Mouse (Mus musculus): ENCODE measurements around the gene Dlat. TPM values are rescaled to one million over a fixed set of nuclear protein-coding genes. Genes with fewer than 3 reads are reported as not detected.

Gene Dlat
- polyA plus RNA-seq (2015; fragmentation: Nextera tagmentation; extraction: Ambion mirVana), result 35.3 and 41.7 TPM in 2 replicates

DNA sequence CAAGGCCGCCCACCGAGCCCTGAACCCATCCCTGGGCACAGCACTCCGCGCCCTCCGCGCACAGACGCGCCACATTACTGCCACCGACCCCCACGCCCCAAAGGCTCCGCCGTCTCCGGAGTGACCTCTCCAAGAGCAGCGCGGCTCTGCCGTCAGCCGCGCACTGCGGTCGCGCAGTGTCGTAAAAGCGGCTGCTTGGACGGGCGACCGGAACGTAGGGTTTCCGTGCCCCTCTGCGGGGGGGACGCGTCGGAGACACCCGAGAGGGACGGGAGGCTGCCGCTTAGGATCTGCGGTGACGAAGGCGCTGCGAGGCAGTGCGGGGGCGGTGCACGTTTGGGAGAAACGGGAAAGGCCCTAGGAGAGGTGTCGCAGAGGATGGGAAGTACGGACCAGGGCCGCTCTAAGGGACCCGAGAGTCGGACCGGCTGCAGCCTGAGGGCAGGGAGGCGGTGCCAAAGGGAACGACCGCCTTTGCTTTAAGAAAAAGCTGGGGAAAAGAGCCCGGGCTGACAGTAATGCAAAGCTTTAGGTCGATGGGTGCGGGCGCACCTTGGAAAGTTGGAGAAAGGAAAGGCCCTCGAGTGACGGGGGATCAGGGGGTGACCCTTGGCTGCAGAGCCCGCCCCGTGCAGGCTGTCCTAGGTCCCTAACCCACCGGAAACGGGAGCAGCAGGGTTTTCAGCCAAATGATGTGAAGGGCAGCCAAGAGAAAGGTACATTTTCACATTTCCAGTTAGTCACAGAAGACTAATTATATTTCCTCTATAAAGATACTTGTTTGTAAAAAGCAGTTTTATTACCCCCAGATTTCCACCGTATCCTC, at the start of gene Dlat:
Dlat (minus strand) TSS at position 389 of the 826 bp plus-strand sequence.
- peak within 1 kb of the TSS; percentile 80 for H3K4me2 ChIP-seq (replicated peaks; ENCODE audit: low read depth)
- H3K9ac ChIP-seq (ENCODE audit: low read depth, low read length), result peak within 1 kb of the TSS; percentile 80
- H3K36me3 ChIP-seq (ENCODE audit: control insufficient read depth, insufficient read depth), result peaks cover 15% of the 10 kb centered on the region
- WGBS, result under 1% methylated on average over 63 of the region's 63 CpGs
- peak within 1 kb of the TSS; percentile 97 for H3K4me3 ChIP-seq (ENCODE audit: low read depth, low read length)
- ATAC-seq, result peak; percentile 87
- H3K27me3 ChIP-seq (replicated peaks; ENCODE audit: control insufficient read depth, insufficient read depth, low read length), result no peaks in the 10 kb centered on the region; the same call in 1 of the 2 replicates
- H3K4me1 ChIP-seq (replicated peaks; ENCODE audit: control insufficient read depth, insufficient read depth, low read length), result no peaks in the 10 kb centered on the region
- H3K9me3 ChIP-seq (ENCODE audit: control insufficient read depth), result no peaks in the 10 kb centered on the region
- peak within 1 kb of the TSS; percentile 69 for H3K27ac ChIP-seq (ENCODE audit: low read depth, low read length)
- TF ChIP-seq CTCF (IDR thresholded peaks at IDR 0.05; ENCODE audit: low read depth), result no peak; the same call in 1 of the 2 replicates

DNA sequence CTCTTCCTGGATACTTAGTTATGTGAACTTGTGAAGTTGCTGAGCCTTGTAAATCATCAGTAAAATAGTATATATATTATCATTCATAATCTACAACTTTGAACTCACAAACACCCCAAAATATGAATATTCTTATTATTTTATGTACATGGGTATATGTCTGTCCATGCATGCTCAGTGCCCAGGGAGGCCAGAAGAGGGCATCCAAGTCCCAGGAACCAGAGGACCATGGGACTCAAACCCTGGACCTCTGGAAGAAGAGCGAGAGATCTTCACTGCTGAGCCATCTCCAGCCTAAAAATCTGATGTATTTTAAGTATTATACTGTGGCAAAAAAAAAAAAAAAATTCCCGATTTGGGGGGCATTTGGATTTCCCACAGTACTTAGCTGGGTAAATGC, 49.5 kb upstream of the Dlat start:
- Histone ChIP-seq H3K9me3 (ENCODE audit: control insufficient read depth) (no peaks in the 10 kb centered on the region), H3K4me1 (replicated peaks; ENCODE audit: control insufficient read depth, insufficient read depth, low read length) (no peaks in the 10 kb centered on the region), H3K9ac (ENCODE audit: low read depth, low read length) (no peak overlapping the region), H3K27me3 (replicated peaks; ENCODE audit: control insufficient read depth, insufficient read depth, low read length) (no peaks in the 10 kb centered on the region), H3K4me3 (ENCODE audit: low read depth, low read length) (no peak overlapping the region), H3K4me2 (replicated peaks; ENCODE audit: low read depth) (no peak overlapping the region), H3K27ac (ENCODE audit: low read depth, low read length) (no peak overlapping the region), H3K36me3 (ENCODE audit: control insufficient read depth, insufficient read depth) (no peaks in the 10 kb centered on the region)
- 18% methylated on average over 2 of the region's 2 CpGs for WGBS
- peak; percentile 67 for TF ChIP-seq CTCF (IDR thresholded peaks at IDR 0.05; ENCODE audit: low read depth)
- no peak for ATAC-seq

DNA sequence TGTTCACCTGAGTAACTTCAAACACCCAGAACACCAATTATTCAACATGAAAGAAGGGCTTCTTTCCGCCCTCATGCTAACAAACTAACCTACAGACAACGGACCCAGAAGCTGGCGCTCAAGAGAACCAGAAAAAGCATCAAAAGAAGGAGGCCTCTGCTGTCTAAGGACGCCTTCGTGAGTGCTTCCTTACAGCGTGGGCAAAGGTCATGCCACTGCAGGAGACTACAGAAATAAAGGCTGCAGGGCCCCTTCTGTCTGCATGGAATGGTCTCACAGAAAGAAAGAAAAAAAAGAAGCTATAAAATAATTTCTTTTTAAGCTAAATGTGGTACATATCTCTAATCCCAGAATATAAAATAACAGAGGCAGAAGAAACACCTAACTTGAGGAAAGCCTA, 45.3 kb upstream of the Dlat start:
- Histone ChIP-seq H3K27me3 (replicated peaks; ENCODE audit: control insufficient read depth, insufficient read depth, low read length) (no peaks in the 10 kb centered on the region), H3K4me1 (replicated peaks; ENCODE audit: control insufficient read depth, insufficient read depth, low read length) (no peaks in the 10 kb centered on the region), H3K27ac (ENCODE audit: low read depth, low read length) (no peak overlapping the region), H3K4me2 (replicated peaks; ENCODE audit: low read depth) (no peak overlapping the region), H3K9me3 (ENCODE audit: control insufficient read depth) (no peaks in the 10 kb centered on the region), H3K9ac (ENCODE audit: low read depth, low read length) (no peak overlapping the region), H3K36me3 (ENCODE audit: control insufficient read depth, insufficient read depth) (no peaks in the 10 kb centered on the region), H3K4me3 (ENCODE audit: low read depth, low read length) (no peak overlapping the region)
- whole genome bisulfite sequencing, result 40% methylated on average over 6 of the region's 6 CpGs
- no peak for TF ChIP-seq CTCF (IDR thresholded peaks at IDR 0.05; ENCODE audit: low read depth)
- peak; percentile 66; the same call in 1 of the 2 replicates for ATAC-seq

DNA sequence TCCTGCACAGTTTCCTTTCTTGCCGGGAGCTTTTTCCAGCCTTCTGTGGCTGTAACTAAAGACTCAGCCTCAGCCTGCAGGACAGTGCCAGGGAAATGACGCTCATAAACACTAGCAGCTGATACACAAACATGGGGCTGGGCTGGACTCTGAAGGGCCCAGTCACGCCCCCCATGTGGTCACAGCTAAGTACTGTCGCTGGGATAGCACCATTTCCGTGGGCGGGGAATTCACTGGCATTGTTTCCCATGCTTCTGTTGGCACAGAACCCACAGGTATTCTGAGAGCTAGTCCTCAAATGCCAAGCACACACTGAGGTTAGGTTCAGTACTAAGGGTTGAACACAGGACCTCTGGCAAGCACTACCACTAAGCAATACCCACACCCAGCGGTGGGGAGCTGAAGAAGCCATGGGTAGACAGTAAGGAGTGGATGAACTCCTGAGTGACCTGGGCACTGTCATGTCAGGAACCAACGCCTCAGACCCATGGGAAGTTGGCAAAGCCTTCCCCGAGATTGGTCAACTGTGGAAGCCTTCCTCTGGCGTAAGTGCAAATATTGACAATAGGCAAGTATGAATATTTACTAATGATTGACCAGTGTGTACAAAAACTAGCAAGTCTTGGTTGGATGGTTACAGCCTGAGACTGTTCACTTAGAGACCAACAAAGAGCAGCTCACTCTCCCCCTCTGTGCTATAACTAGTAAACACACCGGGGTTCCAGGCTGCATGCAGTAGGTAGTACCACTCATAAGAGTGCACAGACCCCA, 41.5 kb upstream of the Dlat start:
- no peak overlapping the region for H3K9ac ChIP-seq (ENCODE audit: low read depth, low read length)
- H3K9me3 ChIP-seq (ENCODE audit: control insufficient read depth), result no peaks in the 10 kb centered on the region
- H3K27ac ChIP-seq (ENCODE audit: low read depth, low read length), result no peak overlapping the region
- peak; percentile 39; the same call in 1 of the 2 replicates for ATAC-seq
- H3K36me3 ChIP-seq (ENCODE audit: control insufficient read depth, insufficient read depth), result no peaks in the 10 kb centered on the region
- no peak overlapping the region for H3K4me3 ChIP-seq (ENCODE audit: low read depth, low read length)
- TF ChIP-seq CTCF (IDR thresholded peaks at IDR 0.05; ENCODE audit: low read depth), result peak; percentile 44
- peaks cover 10% of the 10 kb centered on the region; the same call in 1 of the 2 replicates for H3K27me3 ChIP-seq (replicated peaks; ENCODE audit: control insufficient read depth, insufficient read depth, low read length)
- H3K4me1 ChIP-seq (replicated peaks; ENCODE audit: control insufficient read depth, insufficient read depth, low read length), result no peaks in the 10 kb centered on the region
- 47% methylated on average over 11 of the region's 11 CpGs for WGBS
- no peak overlapping the region for H3K4me2 ChIP-seq (replicated peaks; ENCODE audit: low read depth)

DNA sequence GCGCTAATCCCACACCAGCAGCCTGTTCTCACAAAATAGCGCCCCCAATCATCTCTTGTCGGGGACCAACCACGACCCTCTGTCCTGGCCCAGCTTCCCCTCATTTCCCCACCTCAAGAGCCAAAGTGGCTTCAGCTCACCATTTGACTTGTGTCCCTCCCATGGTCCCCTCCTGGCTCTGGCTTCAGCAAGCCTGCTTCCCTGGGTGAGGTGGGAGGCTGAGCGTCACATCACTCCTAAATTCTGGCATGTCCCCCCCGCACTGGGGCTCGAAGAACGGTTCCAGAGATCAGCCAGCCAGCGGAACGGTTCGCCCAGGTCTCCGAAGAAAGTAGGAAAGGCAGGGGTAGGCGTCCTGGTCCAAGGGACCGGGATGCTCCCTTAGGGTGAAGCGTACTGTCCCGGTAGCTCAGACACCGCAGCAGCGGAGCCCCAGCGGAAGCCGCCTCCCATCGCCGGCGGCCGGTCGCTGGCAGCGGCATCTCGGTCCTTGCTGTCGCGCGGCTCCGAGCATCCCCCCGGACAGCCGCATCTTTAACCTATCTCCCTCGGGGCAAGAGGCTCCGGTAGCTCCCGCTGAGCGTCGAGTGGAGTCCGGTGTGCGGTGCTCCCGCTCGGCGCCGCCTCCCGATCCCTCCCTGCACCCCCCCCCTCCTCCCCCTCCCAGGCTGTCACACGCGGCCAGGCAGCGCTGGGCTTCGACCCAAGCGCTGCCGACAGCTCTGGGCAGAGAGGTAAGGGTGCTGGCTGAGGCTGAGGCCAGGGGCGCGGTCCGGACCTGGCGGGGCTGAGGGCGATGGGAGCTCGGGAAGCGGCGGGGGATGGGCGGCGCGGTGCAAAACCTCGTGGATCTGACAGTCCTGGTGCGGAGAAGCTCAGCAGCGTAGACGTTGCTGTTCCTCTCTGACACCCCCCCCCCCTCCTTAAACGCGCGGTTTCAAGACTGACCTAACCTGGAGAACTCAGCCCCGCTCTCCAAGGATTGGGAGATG, 39.1 kb upstream of the Dlat start:
- H3K4me2 ChIP-seq (replicated peaks; ENCODE audit: low read depth), result peak overlapping the region; percentile 94
- ATAC-seq, result no peak
- no peak overlapping the region for H3K27ac ChIP-seq (ENCODE audit: low read depth, low read length)
- TF ChIP-seq CTCF (IDR thresholded peaks at IDR 0.05; ENCODE audit: low read depth), result no peak
- H3K4me3 ChIP-seq (ENCODE audit: low read depth, low read length), result peak overlapping the region; percentile 59
- no peaks in the 10 kb centered on the region for H3K4me1 ChIP-seq (replicated peaks; ENCODE audit: control insufficient read depth, insufficient read depth, low read length)
- H3K9ac ChIP-seq (ENCODE audit: low read depth, low read length), result peak overlapping the region; percentile 42; the same call in 1 of the 2 replicates
- under 1% methylated on average over 63 of the region's 70 CpGs for WGBS
- peaks cover 10% of the 10 kb centered on the region; the same call in 1 of the 2 replicates for H3K27me3 ChIP-seq (replicated peaks; ENCODE audit: control insufficient read depth, insufficient read depth, low read length)
- H3K9me3 ChIP-seq (ENCODE audit: control insufficient read depth), result no peaks in the 10 kb centered on the region
- no peaks in the 10 kb centered on the region for H3K36me3 ChIP-seq (ENCODE audit: control insufficient read depth, insufficient read depth)

Measured in intestine, postnatal 0 days (tissue).